Mouse (Mus musculus) heart, embryonic 15.5 days (tissue): ENCODE results near the gene Pde2a. TPM values are rescaled to one million over a fixed set of nuclear protein-coding genes. Genes with fewer than 3 reads are reported as not detected.

Experiments
- ATAC-seq: fragments of 200-750 bp; cut with Nextera tagmentation; replicated peaks from 2 replicates; pipeline ENCODE4 v1.8.0; 2017; ENCODE audit warnings: low read depth, moderate TSS enrichment; ENCODE audit not compliant: insufficient number of reproducible peaks, insufficient read depth, low FRiP score
- H3K27ac ChIP-seq: fragments of 300-500 bp; sonication (generic); 2 replicates; pipeline ENCODE4 v1.5.1; 2015; ENCODE audit warnings: mild to moderate bottlenecking, inconsistent platforms
- H3K27me3 ChIP-seq: fragments of 300-500 bp; sonication (generic); 2 replicates; pipeline ENCODE4 v1.6.1; 2015; ENCODE audit warnings: inconsistent platforms
- H3K36me3 ChIP-seq: fragments of 300-500 bp; sonication (generic); 2 replicates; pipeline ENCODE4 v1.6.1; 2015; ENCODE audit warnings: mild to moderate bottlenecking, inconsistent platforms
- H3K4me1 ChIP-seq: fragments of 300-500 bp; sonication (generic); replicated peaks from 2 replicates; pipeline ENCODE4 v1.6.1; 2015; ENCODE audit warnings: inconsistent platforms
- H3K4me2 ChIP-seq: fragments of 300-500 bp; sonication (generic); 2 replicates; pipeline ENCODE4 v1.6.1; 2015; ENCODE audit warnings: inconsistent platforms, mild to moderate bottlenecking, moderate library complexity
- H3K4me3 ChIP-seq: fragments of 300-500 bp; sonication (generic); 2 replicates; pipeline ENCODE4 v1.5.1; 2015; ENCODE audit warnings: mild to moderate bottlenecking, inconsistent platforms
- H3K9ac ChIP-seq: fragments of 300-500 bp; sonication (generic); 2 replicates; pipeline ENCODE4 v1.6.1; 2015; ENCODE audit warnings: mild to moderate bottlenecking, inconsistent platforms
- H3K9me3 ChIP-seq: fragments of 300-500 bp; sonication (generic); replicated peaks from 2 replicates; pipeline ENCODE4 v1.6.1; 2016; ENCODE audit warnings: inconsistent platforms
- WGBS: fragments of 180-500 bp; shearing (Covaris S2); methylation state at CpG from one replicate; pipeline ENCODE4 v1.1.7; 2015; ENCODE audit warnings: mixed read lengths; 5-methylcytosine and 5-hydroxymethylcytosine counted together
- polyA plus RNA-seq: library from polyadenylated mRNA; unstranded; fragments of >200 nt; fragmentation: Nextera tagmentation; extraction: Ambion mirVana; gene quantifications from 2 replicates; pipeline ENCODE4 v1.2.1, GENCODE M21; 2015

Gene Pde2a
- polyA plus RNA-seq, 1 experiment from 2014 or later: 16.3 TPM

DNA sequence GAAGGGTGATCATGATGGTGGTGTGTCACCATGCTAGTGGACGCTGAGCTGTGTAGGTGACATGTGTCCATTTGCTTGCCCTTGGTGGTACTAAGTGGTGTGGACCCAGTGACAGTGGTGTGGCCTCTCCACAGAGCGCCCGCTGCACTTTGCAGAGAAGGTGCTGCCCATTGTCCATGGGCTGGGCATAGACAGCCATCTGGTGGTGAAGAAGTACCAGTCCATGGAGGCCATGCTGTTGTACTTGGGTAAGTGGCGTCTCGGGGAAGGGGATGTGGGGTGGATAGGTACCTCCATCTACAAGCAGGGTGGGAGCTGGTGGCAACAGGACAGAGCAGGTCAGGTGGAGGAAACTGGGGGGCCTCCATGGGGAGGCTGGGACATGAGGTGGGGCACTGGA is 17.7 kb upstream of the Pde2a start:
- no peak for ATAC-seq
- no peak overlapping the region for H3K4me2 ChIP-seq
- H3K9ac ChIP-seq: no peak overlapping the region
- H3K36me3 ChIP-seq: peaks cover 49% of the 10 kb centered on the region
- WGBS: 93% methylated on average over 5 of the region's 5 CpGs
- H3K9me3 ChIP-seq: no peaks in the 10 kb centered on the region
- H3K27ac ChIP-seq: no peak overlapping the region
- peaks cover 29% of the 10 kb centered on the region for H3K4me1 ChIP-seq
- no peak overlapping the region for H3K4me3 ChIP-seq
- H3K27me3 ChIP-seq: no peaks in the 10 kb centered on the region

DNA sequence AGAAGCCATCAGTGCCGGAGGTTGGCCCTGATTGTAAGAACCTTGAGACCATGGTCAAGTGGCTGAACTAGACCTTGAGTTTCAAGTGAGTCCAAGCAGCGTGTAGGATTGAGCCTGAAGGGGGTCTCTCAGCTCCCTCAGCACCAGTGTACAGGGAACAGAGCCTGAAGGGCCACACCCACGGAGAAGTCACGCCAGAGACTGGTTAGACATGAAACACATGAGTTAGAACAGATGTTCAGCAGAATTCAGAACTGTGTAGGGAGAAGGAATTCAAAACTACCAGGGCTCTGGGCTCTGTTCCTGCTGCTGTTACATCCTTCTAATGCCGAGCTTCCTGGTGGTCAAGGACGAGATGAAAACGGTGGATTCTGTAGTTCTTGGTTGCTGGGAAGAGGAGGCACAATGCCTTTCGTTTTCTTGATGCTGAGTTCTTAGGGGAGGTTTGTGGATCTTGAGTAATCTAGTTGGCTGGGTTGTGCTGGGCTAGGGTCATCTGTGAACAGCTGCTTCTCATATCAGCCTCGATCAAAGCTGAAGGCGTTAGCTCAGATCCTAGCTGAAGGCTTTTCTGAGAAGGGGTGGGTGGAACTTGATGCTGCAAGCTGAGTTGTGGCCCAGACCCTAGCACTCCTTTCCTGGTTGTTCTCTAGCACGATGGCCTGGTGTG is 11.1 kb upstream of the Pde2a start, which contains the start of gene Gm45837:
Gm45837 (plus strand) TSS at position 620 of the 670 bp plus-strand sequence.
- H3K9ac ChIP-seq: no peak within 1 kb of the TSS
- H3K9me3 ChIP-seq: no peaks in the 10 kb centered on the region
- no peaks in the 10 kb centered on the region for H3K27me3 ChIP-seq
- no peak within 1 kb of the TSS for H3K27ac ChIP-seq
- H3K4me1 ChIP-seq: peaks cover 32% of the 10 kb centered on the region
- H3K36me3 ChIP-seq: peaks cover 24% of the 10 kb centered on the region; the same call in 1 of the 2 replicates
- no peak for ATAC-seq
- H3K4me2 ChIP-seq: no peak within 1 kb of the TSS
- H3K4me3 ChIP-seq: no peak within 1 kb of the TSS
- 75% methylated on average over 11 of the region's 11 CpGs for WGBS

DNA sequence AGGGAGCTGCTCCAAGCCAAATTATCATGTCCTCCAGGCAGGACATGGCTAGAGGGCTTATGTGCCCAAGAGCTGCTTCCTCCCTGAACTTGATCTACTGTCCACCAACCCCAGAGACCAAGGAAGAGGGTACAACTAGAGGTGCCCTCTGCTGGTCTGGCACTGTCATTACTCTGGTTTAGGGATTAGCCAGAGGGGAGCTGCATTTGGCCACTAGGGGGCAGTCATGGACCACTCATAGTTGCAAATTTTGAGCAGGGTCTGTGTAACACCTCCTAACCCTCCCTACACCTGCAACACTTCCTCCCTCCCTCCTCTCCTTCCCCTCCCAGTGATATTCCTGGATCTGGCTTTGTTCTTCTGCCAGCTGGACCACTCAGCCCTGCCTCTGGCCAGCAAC is 8.7 kb upstream of the Pde2a start:
- peaks cover 24% of the 10 kb centered on the region; the same call in 1 of the 2 replicates for H3K36me3 ChIP-seq
- H3K4me1 ChIP-seq: peaks cover 25% of the 10 kb centered on the region
- no peak overlapping the region for H3K27ac ChIP-seq
- H3K9me3 ChIP-seq: no peaks in the 10 kb centered on the region
- no peak overlapping the region for H3K4me3 ChIP-seq
- H3K4me2 ChIP-seq: no peak overlapping the region
- ATAC-seq: no peak
- peaks cover 19% of the 10 kb centered on the region for H3K27me3 ChIP-seq
- H3K9ac ChIP-seq: no peak overlapping the region

DNA sequence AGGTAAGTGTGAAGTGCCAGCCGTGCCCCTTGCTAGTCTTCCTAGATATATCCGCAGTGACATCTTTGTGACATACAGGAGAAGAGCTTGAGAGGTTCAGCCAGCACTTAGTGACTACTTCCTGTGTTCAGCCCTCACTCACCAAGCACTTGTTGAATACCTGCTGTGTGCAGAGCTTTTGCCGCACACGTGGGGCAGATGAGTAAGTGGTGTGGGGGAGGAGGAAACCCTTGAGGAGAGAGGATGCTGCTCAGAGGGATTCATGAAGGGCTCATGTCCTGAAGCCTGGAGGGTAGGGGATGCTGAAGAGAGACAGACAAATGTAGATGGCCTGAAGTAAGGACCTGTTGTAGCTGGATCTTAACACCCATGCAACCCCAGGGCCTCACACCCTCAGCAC is 7.3 kb upstream of the Pde2a start:
- peaks cover 11% of the 10 kb centered on the region; the same call in 1 of the 2 replicates for H3K36me3 ChIP-seq
- no peak overlapping the region for H3K9ac ChIP-seq
- WGBS: 30% methylated on average over 4 of the region's 4 CpGs
- no peak for ATAC-seq
- H3K4me1 ChIP-seq: peaks cover 25% of the 10 kb centered on the region
- H3K27ac ChIP-seq: no peak overlapping the region
- H3K4me2 ChIP-seq: no peak overlapping the region
- H3K27me3 ChIP-seq: peaks cover 28% of the 10 kb centered on the region
- H3K4me3 ChIP-seq: no peak overlapping the region
- H3K9me3 ChIP-seq: no peaks in the 10 kb centered on the region

GRCm38 (mm10) chr7:101414661-101415511 is 6.6 kb upstream of the Pde2a start:
- WGBS: 22% methylated on average over 7 of the region's 7 CpGs

DNA sequence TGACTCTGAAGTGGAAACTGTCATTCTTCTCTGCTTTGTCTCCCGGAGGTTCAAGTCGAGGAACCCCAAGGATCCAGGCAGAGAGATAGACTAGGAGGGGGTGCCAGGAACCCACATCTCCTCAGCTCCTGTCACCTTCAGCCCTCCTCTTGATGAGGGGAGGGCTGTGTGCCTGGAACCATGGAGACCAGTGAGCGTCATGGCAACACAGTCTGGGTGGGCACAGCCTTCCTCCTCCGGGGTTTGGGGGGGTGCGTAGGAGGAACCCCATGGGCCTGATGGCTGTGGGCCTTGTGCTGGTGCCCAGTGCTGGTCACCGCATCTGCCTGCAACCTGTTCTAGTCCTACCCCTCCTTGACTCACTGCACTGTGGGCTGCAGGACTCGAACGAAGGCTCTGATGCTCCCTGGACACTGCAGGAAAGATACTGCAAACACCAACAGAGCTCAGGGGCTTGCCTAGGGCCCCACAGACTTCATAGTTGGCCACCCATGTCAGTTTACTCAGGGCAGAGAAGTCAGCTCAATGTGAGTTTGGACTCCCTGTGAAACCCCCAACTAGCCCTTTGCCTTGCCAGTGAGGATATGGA is 5.9 kb upstream of the Pde2a start:
- Histone ChIP-seq H3K36me3 (peaks cover 5% of the 10 kb centered on the region; the same call in 1 of the 2 replicates), H3K4me3 (no peak overlapping the region), H3K9me3 (no peaks in the 10 kb centered on the region), H3K9ac (no peak overlapping the region), H3K27me3 (peaks cover 42% of the 10 kb centered on the region), H3K4me1 (peaks cover 25% of the 10 kb centered on the region), H3K27ac (no peak overlapping the region), H3K4me2 (no peak overlapping the region)
- WGBS: 34% methylated on average over 8 of the region's 8 CpGs
- no peak for ATAC-seq

More at GRCm38 (mm10) chr7:101414661-101415511, 6.6 kb upstream of the Pde2a start:
- no peak overlapping the region for H3K27ac ChIP-seq
- no peak overlapping the region for H3K4me2 ChIP-seq
- peak; percentile 27; the same call in 1 of the 2 replicates for ATAC-seq
- H3K9ac ChIP-seq: no peak overlapping the region
- H3K4me3 ChIP-seq: no peak overlapping the region
- H3K9me3 ChIP-seq: no peaks in the 10 kb centered on the region
- H3K36me3 ChIP-seq: peaks cover 11% of the 10 kb centered on the region; the same call in 1 of the 2 replicates
- H3K27me3 ChIP-seq: peaks cover 35% of the 10 kb centered on the region
- peaks cover 25% of the 10 kb centered on the region for H3K4me1 ChIP-seq

DNA sequence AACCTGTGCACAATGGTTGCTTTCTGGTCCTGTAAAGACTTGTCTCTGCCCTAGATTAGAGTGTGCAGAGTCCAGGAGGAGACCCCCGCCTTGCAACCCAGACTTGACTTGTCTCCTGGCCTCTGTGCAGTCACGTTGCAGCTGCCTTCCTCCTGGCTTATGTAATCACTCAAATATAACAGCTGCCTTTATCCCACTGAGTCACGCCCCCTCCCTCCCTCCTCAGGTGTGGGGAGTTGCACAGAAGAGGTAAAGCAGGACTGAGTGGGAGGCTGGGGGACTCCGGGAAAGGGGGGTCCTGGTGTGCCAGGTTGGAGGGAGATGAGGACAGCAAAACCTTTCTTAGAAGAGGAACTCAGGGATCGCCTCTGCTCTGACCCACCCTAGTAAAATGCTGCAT is 5.1 kb upstream of the Pde2a start:
- no peak overlapping the region for H3K9ac ChIP-seq
- H3K27ac ChIP-seq: no peak overlapping the region
- WGBS: 53% methylated on average over 5 of the region's 5 CpGs
- H3K4me2 ChIP-seq: no peak overlapping the region
- peaks cover under 1% of the 10 kb centered on the region; the same call in 1 of the 2 replicates for H3K36me3 ChIP-seq
- no peak overlapping the region for H3K4me3 ChIP-seq
- H3K4me1 ChIP-seq: peaks cover 25% of the 10 kb centered on the region
- H3K27me3 ChIP-seq: peaks cover 48% of the 10 kb centered on the region
- no peak for ATAC-seq
- H3K9me3 ChIP-seq: no peaks in the 10 kb centered on the region

GRCm38 (mm10) chr7:101419013-101419770 is 2.3 kb upstream of the Pde2a start:
- H3K4me2 ChIP-seq: no peak overlapping the region

GRCm38 (mm10) chr7:101422069-101422468 is 578 bp downstream of the Pde2a start:
- Histone ChIP-seq H3K27me3 (peaks cover 70% of the 10 kb centered on the region), H3K4me3 (no peak overlapping the region), H3K4me2 (no peak overlapping the region), H3K4me1 (no peaks in the 10 kb centered on the region), H3K9ac (no peak overlapping the region), H3K36me3 (no peaks in the 10 kb centered on the region), H3K9me3 (no peaks in the 10 kb centered on the region), H3K27ac (no peak overlapping the region)
- ATAC-seq: 0 out of 2 replicates have a peak, but pooled peaks have one; percentile 15
- 43% methylated on average over 3 of the region's 3 CpGs for WGBS

More at GRCm38 (mm10) chr7:101419013-101419770, 2.3 kb upstream of the Pde2a start:
- peaks cover 18% of the 10 kb centered on the region for H3K4me1 ChIP-seq
- H3K27ac ChIP-seq: no peak overlapping the region
- H3K27me3 ChIP-seq: peaks cover 71% of the 10 kb centered on the region
- no peaks in the 10 kb centered on the region for H3K36me3 ChIP-seq
- 4% methylated on average over 27 of the region's 27 CpGs for WGBS
- H3K9me3 ChIP-seq: no peaks in the 10 kb centered on the region
- no peak for ATAC-seq
- H3K4me3 ChIP-seq: no peak overlapping the region
- H3K9ac ChIP-seq: no peak overlapping the region

- Histone ChIP-seq H3K9ac (no peak overlapping the region), H3K4me1 (no peaks in the 10 kb centered on the region), H3K36me3 (no peaks in the 10 kb centered on the region), H3K27me3 (peaks cover 64% of the 10 kb centered on the region), H3K27ac (no peak overlapping the region), H3K4me3 (no peak overlapping the region), H3K4me2 (no peak overlapping the region), H3K9me3 (no peaks in the 10 kb centered on the region)
- WGBS: 76% methylated on average over 8 of the region's 8 CpGs
- no peak for ATAC-seq
Measured at GRCm38 (mm10) chr7:101422646-101423045, 1.2 kb downstream of the Pde2a start.
